Mouse (Mus musculus) lung, adult 2 months (tissue): ENCODE measurements at regions not wholly inside any gene's neighbourhood (a gene's known extent, or its start where the extent isn't known, plus 50 kb on each side); places are given as distances from the start of the nearest gene placed in this dataset.

ENCODE experiments used
- CTCF ChIP-seq: fragments of 200-500 bp; IDR thresholded peaks from 2 replicates; pipeline ENCODE4 v1.5.1; 2011; ENCODE audit warnings: mild to moderate bottlenecking, low read length, control low read depth; ENCODE audit not compliant: insufficient read depth
- POLR2A ChIP-seq: fragments of 200-500 bp; IDR thresholded peaks from 2 replicates; pipeline ENCODE4 v1.6.1; 2011; ENCODE audit warnings: low read depth, mild to moderate bottlenecking, control low read depth, low read length, borderline replicate concordance; ENCODE audit errors: extremely low read depth

GRCm38 (mm10) chr6:16503836-16504235, 394.4 kb downstream of the Tfec start:
- TF ChIP-seq CTCF: no peak
- no peak for TF ChIP-seq POLR2A
